Mouse (Mus musculus): ENCODE results near the gene Bace1. TPM values are rescaled to one million over a fixed set of nuclear protein-coding genes. Genes with fewer than 3 reads are reported as not detected.

The Bace1 gene
- polyA plus RNA-seq (2011; ENCODE audit: insufficient read length, low read depth, missing spikeins) = 59.9 and 60.0 TPM in 2 replicates

- TF ChIP-seq CTCF (IDR thresholded peaks at IDR 0.05; ENCODE audit: borderline replicate concordance, insufficient read depth, low read length) (no peak), POLR2A (IDR thresholded peaks at IDR 0.05; ENCODE audit: low read depth, low read length) (peak; percentile 97)
- Histone ChIP-seq H3K4me3 (ENCODE audit: insufficient read depth, low read length) (peak within 1 kb of the TSS; percentile 84), H3K4me1 (ENCODE audit: control insufficient read depth, insufficient read depth, low read length) (peaks cover 6% of the 10 kb centered on the region; the same call in 1 of the 2 replicates), H3K27ac (ENCODE audit: insufficient read depth, low read length) (no peak within 1 kb of the TSS)
Observed at GRCm38 (mm10) chr9:45838434-45839138, at the start of gene Bace1. Bace1 (plus strand) TSS chr9:45838580.

GRCm38 (mm10) chr9:45791456-45792142, 46.8 kb upstream of the Bace1 start:
- H3K4me3 ChIP-seq (ENCODE audit: insufficient read depth, low read length) = no peak overlapping the region
- TF ChIP-seq CTCF (IDR thresholded peaks at IDR 0.05; ENCODE audit: borderline replicate concordance, insufficient read depth, low read length) (no peak), POLR2A (IDR thresholded peaks at IDR 0.05; ENCODE audit: low read depth, low read length) (no peak)
- no peak overlapping the region for H3K27ac ChIP-seq (ENCODE audit: insufficient read depth, low read length)
- no peaks in the 10 kb centered on the region for H3K4me1 ChIP-seq (ENCODE audit: control insufficient read depth, insufficient read depth, low read length)

- H3K27ac ChIP-seq (ENCODE audit: insufficient read depth, low read length) = no peak overlapping the region
- H3K4me1 ChIP-seq (ENCODE audit: control insufficient read depth, insufficient read depth, low read length) = no peaks in the 10 kb centered on the region
- TF ChIP-seq POLR2A (IDR thresholded peaks at IDR 0.05; ENCODE audit: low read depth, low read length) (no peak), CTCF (IDR thresholded peaks at IDR 0.05; ENCODE audit: borderline replicate concordance, insufficient read depth, low read length) (no peak)
- no peak overlapping the region for H3K4me3 ChIP-seq (ENCODE audit: insufficient read depth, low read length)
Observed at GRCm38 (mm10) chr9:45792235-45792634, 46.1 kb upstream of the Bace1 start.

GRCm38 (mm10) chr9:45793697-45794096, 44.7 kb upstream of the Bace1 start:
- TF ChIP-seq CTCF (IDR thresholded peaks at IDR 0.05; ENCODE audit: borderline replicate concordance, insufficient read depth, low read length) (no peak), POLR2A (IDR thresholded peaks at IDR 0.05; ENCODE audit: low read depth, low read length) (no peak)
- no peak overlapping the region for H3K4me3 ChIP-seq (ENCODE audit: insufficient read depth, low read length)
- H3K4me1 ChIP-seq (ENCODE audit: control insufficient read depth, insufficient read depth, low read length) = 0 out of 2 replicates have a peak, but pooled peaks cover under 1% of the 10 kb centered on the region
- no peak overlapping the region for H3K27ac ChIP-seq (ENCODE audit: insufficient read depth, low read length)

GRCm38 (mm10) chr9:45795722-45796121, 42.7 kb upstream of the Bace1 start:
- TF ChIP-seq POLR2A (IDR thresholded peaks at IDR 0.05; ENCODE audit: low read depth, low read length) = no peak
- no peak for TF ChIP-seq CTCF (IDR thresholded peaks at IDR 0.05; ENCODE audit: borderline replicate concordance, insufficient read depth, low read length)
- Histone ChIP-seq H3K27ac (ENCODE audit: insufficient read depth, low read length) (no peak overlapping the region), H3K4me3 (ENCODE audit: insufficient read depth, low read length) (no peak overlapping the region), H3K4me1 (ENCODE audit: control insufficient read depth, insufficient read depth, low read length) (0 out of 2 replicates have a peak, but pooled peaks cover 4% of the 10 kb centered on the region)

- 0 out of 2 replicates have a peak, but pooled peaks cover 4% of the 10 kb centered on the region for H3K4me1 ChIP-seq (ENCODE audit: control insufficient read depth, insufficient read depth, low read length)
- no peak overlapping the region for H3K4me3 ChIP-seq (ENCODE audit: insufficient read depth, low read length)
- no peak overlapping the region for H3K27ac ChIP-seq (ENCODE audit: insufficient read depth, low read length)
- TF ChIP-seq POLR2A (IDR thresholded peaks at IDR 0.05; ENCODE audit: low read depth, low read length) (no peak), CTCF (IDR thresholded peaks at IDR 0.05; ENCODE audit: borderline replicate concordance, insufficient read depth, low read length) (no peak)
Observed at GRCm38 (mm10) chr9:45797271-45797670, 41.1 kb upstream of the Bace1 start.

- TF ChIP-seq POLR2A (IDR thresholded peaks at IDR 0.05; ENCODE audit: low read depth, low read length) (no peak), CTCF (IDR thresholded peaks at IDR 0.05; ENCODE audit: borderline replicate concordance, insufficient read depth, low read length) (peak; percentile 46; the same call in 1 of the 2 replicates)
- H3K4me1 ChIP-seq (ENCODE audit: control insufficient read depth, insufficient read depth, low read length) = 0 out of 2 replicates have a peak, but pooled peaks cover 4% of the 10 kb centered on the region
- no peak overlapping the region for H3K4me3 ChIP-seq (ENCODE audit: insufficient read depth, low read length)
- H3K27ac ChIP-seq (ENCODE audit: insufficient read depth, low read length) = no peak overlapping the region
Observed at GRCm38 (mm10) chr9:45798467-45799164, 39.8 kb upstream of the Bace1 start.

- H3K4me3 ChIP-seq (ENCODE audit: insufficient read depth, low read length) = no peak overlapping the region
- TF ChIP-seq CTCF (IDR thresholded peaks at IDR 0.05; ENCODE audit: borderline replicate concordance, insufficient read depth, low read length) = no peak
- TF ChIP-seq POLR2A (IDR thresholded peaks at IDR 0.05; ENCODE audit: low read depth, low read length) = no peak
- 0 out of 2 replicates have a peak, but pooled peaks cover 4% of the 10 kb centered on the region for H3K4me1 ChIP-seq (ENCODE audit: control insufficient read depth, insufficient read depth, low read length)
- no peak overlapping the region for H3K27ac ChIP-seq (ENCODE audit: insufficient read depth, low read length)
Observed at GRCm38 (mm10) chr9:45799402-45799801, 39.0 kb upstream of the Bace1 start.

- H3K4me1 ChIP-seq (ENCODE audit: control insufficient read depth, insufficient read depth, low read length) = 0 out of 2 replicates have a peak, but pooled peaks cover 4% of the 10 kb centered on the region
- TF ChIP-seq POLR2A (IDR thresholded peaks at IDR 0.05; ENCODE audit: low read depth, low read length) = no peak
- H3K27ac ChIP-seq (ENCODE audit: insufficient read depth, low read length) = no peak overlapping the region
- H3K4me3 ChIP-seq (ENCODE audit: insufficient read depth, low read length) = no peak overlapping the region
Observed at GRCm38 (mm10) chr9:45803070-45803774, 35.2 kb upstream of the Bace1 start.
